Mouse (Mus musculus) lung, embryonic 14.5 days (tissue): ENCODE results near the gene Tor2a. TPM values are rescaled to one million over a fixed set of nuclear protein-coding genes. Genes with fewer than 3 reads are reported as not detected.
A peak's percentile ranks its signal among the peaks of the same experiment; 100 is the strongest.

Source experiments
- ATAC-seq: fragments of 200-750 bp; cut with Nextera tagmentation; 2 replicates; pipeline ENCODE4 v1.8.0; 2017; ENCODE audit warnings: mild to moderate bottlenecking, moderate TSS enrichment, moderate library complexity; ENCODE audit not compliant: insufficient read depth
- DNase-seq: peaks from one replicate; pipeline ENCODE4 v3.0.0-alpha.2; 2015
- H3K27ac ChIP-seq: fragments of 300-500 bp; sonication (generic); 2 replicates; pipeline ENCODE4 v1.5.1; 2014; ENCODE audit warnings: low read depth, mild to moderate bottlenecking, moderate library complexity
- H3K27me3 ChIP-seq: fragments of 300-500 bp; sonication (generic); 2 replicates; pipeline ENCODE4 v1.6.1; 2014; ENCODE audit warnings: low read length, control low read depth; ENCODE audit not compliant: insufficient read depth
- H3K36me3 ChIP-seq: fragments of 300-500 bp; sonication (generic); 2 replicates; pipeline ENCODE4 v1.6.1; 2014; ENCODE audit warnings: control low read depth; ENCODE audit not compliant: insufficient read depth
- H3K4me1 ChIP-seq: fragments of 300-500 bp; sonication (generic); 2 replicates; pipeline ENCODE4 v1.6.1; 2014; ENCODE audit warnings: antibody characterized with exemption, control low read depth; ENCODE audit not compliant: insufficient read depth
- H3K4me2 ChIP-seq: fragments of 300-500 bp; sonication (generic); 2 replicates; pipeline ENCODE4 v1.6.1; 2014; ENCODE audit warnings: mild to moderate bottlenecking
- H3K4me3 ChIP-seq: fragments of 300-500 bp; sonication (generic); 2 replicates; pipeline ENCODE4 v1.5.1; 2014; ENCODE audit warnings: low read depth, low read length
- H3K9ac ChIP-seq: fragments of 300-500 bp; sonication (generic); 2 replicates; pipeline ENCODE4 v1.6.1; 2014
- H3K9me3 ChIP-seq: fragments of 300-500 bp; sonication (generic); 2 replicates; pipeline ENCODE4 v1.6.1; 2016; ENCODE audit warnings: low read depth, low read length, control low read depth
- CTCF ChIP-seq: IDR thresholded peaks from 2 replicates; pipeline ENCODE4 v1.5.1; 2016; ENCODE audit warnings: antibody characterized with exemption, low read depth
- WGBS: fragments of 180-500 bp; shearing (Covaris S2); extraction: QIAGEN DNeasy Blood & Tissue Kit; methylation state at CpG from one replicate; pipeline ENCODE4 v1.1.7; 2014; 5-methylcytosine and 5-hydroxymethylcytosine counted together
- polyA plus RNA-seq: library from polyadenylated mRNA; unstranded; fragments of >200 nt; fragmentation: Nextera tagmentation; extraction: Ambion mirVana; gene quantifications from 2 replicates; pipeline ENCODE4 v1.2.1, GENCODE M21; 2014

The Tor2a gene
- polyA plus RNA-seq, 1 experiment from 2014 or later: 71.0 TPM

GRCm38 (mm10) chr2:32761361-32761760 lies 4.3 kb downstream of the Tor2a start:
- no peak for TF ChIP-seq CTCF
- Histone ChIP-seq H3K4me3 (no peak overlapping the region), H3K27me3 (no peaks in the 10 kb centered on the region), H3K4me2 (no peak overlapping the region), H3K9ac (no peak overlapping the region), H3K27ac (no peak overlapping the region), H3K9me3 (no peaks in the 10 kb centered on the region), H3K4me1 (no peaks in the 10 kb centered on the region), H3K36me3 (peaks cover 30% of the 10 kb centered on the region)
- no peak for DNase-seq
- 84% methylated on average over 14 of the region's 14 CpGs for WGBS
- no peak for ATAC-seq

GRCm38 (mm10) chr2:32761859-32762258 lies 4.8 kb downstream of the Tor2a start:
- Histone ChIP-seq H3K4me2 (no peak overlapping the region), H3K9me3 (no peaks in the 10 kb centered on the region), H3K27me3 (no peaks in the 10 kb centered on the region), H3K4me3 (no peak overlapping the region), H3K9ac (no peak overlapping the region), H3K4me1 (no peaks in the 10 kb centered on the region), H3K36me3 (peaks cover 30% of the 10 kb centered on the region), H3K27ac (no peak overlapping the region)
- DNase-seq: no peak
- ATAC-seq: no peak
- 82% methylated on average over 4 of the region's 4 CpGs for WGBS
- no peak for TF ChIP-seq CTCF

DNA sequence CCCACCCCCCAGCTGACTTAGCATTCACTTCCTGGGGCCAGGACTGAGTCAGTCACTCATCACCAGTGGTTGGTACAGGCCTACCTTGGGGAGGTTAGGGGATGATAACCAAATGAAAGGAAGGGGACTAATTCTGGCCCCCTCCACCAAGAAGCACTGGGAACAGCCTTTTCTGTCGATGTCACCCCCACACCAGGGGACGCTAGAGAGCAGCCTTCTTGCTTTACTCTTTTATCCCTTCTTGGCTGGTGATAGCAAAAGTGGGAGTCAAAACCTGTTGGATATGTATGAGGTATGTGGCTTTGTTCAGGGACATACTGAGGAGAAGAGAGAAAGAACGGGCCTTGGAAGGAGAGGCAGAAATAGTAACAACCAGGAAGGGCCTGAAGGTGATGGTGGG lies 6.3 kb downstream of the Tor2a start:
- ATAC-seq (no peak), DNase-seq (no peak)
- peak; percentile 55 for TF ChIP-seq CTCF
- H3K9me3 ChIP-seq: no peaks in the 10 kb centered on the region
- H3K4me1 ChIP-seq: no peaks in the 10 kb centered on the region
- no peak overlapping the region for H3K4me2 ChIP-seq
- H3K27ac ChIP-seq: no peak overlapping the region
- no peak overlapping the region for H3K9ac ChIP-seq
- peaks cover 30% of the 10 kb centered on the region for H3K36me3 ChIP-seq
- H3K27me3 ChIP-seq: no peaks in the 10 kb centered on the region
- WGBS: 74% methylated on average over 3 of the region's 3 CpGs
- no peak overlapping the region for H3K4me3 ChIP-seq

DNA sequence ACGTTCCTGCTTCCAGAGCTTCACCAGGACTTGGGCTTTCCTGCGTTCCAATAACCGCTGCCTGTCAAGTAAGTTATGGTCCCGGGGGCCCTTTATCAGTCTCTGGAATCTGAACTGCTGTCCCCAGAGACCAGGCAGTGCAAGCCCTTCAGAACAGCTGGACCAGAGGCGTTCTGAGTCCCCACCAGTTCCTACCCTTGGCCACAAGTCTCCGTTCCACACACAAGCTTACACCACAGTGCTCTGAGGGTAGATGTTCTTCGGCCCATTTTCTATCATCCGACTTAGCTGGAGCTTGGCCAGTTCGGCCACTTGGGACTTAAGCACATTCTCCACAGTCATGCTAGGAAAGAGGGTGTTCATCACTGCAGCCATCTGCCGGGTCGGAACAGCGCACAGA lies 10.2 kb downstream of the Tor2a start:
- DNase-seq (no peak), ATAC-seq (no peak)
- Histone ChIP-seq H3K4me1 (no peaks in the 10 kb centered on the region), H3K4me3 (no peak overlapping the region), H3K9me3 (no peaks in the 10 kb centered on the region), H3K36me3 (peaks cover 10% of the 10 kb centered on the region; the same call in 1 of the 2 replicates), H3K4me2 (no peak overlapping the region), H3K9ac (no peak overlapping the region), H3K27me3 (no peaks in the 10 kb centered on the region), H3K27ac (no peak overlapping the region)
- WGBS: 68% methylated on average over 12 of the region's 12 CpGs
- no peak for TF ChIP-seq CTCF

DNA sequence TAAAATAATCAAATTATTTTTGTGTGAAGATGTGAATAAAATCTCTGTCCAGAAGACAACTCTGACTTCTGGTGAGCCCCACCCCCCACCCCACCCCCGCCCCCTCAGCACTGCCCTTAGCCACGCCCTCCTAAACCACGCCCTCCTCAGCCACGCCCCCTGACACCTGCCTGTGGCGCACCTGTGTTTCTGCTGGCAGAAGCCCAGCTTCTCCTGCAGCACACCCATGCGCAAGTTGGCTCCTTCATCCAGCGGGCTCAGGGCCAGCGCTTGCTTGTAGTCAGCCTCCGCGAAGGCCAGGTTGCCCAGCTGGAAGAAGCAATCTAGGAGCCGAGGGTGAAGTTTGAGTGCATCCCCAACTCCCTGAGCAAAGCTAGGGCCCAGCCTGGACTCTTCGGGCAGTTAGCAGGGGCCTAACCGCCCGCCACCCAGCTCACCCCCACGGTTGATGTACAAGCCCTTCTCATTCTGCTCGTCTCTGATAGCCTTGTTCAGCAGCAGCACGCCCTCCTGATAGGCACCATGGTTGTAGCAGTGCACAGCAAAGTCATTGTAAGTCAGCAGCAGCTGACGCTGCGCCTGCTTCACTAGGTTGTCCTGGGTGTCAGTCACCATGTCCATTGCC lies 11.7 kb downstream of the Tor2a start:
- H3K27ac ChIP-seq: no peak overlapping the region
- H3K9ac ChIP-seq: no peak overlapping the region
- WGBS: 46% methylated on average over 19 of the region's 19 CpGs
- no peak for ATAC-seq
- no peaks in the 10 kb centered on the region for H3K4me1 ChIP-seq
- no peak overlapping the region for H3K4me3 ChIP-seq
- peak; percentile 63 for DNase-seq
- no peaks in the 10 kb centered on the region for H3K9me3 ChIP-seq
- H3K27me3 ChIP-seq: no peaks in the 10 kb centered on the region
- TF ChIP-seq CTCF: no peak
- no peak overlapping the region for H3K4me2 ChIP-seq
- H3K36me3 ChIP-seq: no peaks in the 10 kb centered on the region

- DNase-seq (no peak), ATAC-seq (no peak)
- WGBS: 76% methylated on average over 5 of the region's 5 CpGs
- Histone ChIP-seq H3K4me2 (no peak overlapping the region), H3K4me1 (no peaks in the 10 kb centered on the region), H3K4me3 (no peak overlapping the region), H3K9ac (no peak overlapping the region), H3K36me3 (no peaks in the 10 kb centered on the region), H3K9me3 (no peaks in the 10 kb centered on the region), H3K27me3 (no peaks in the 10 kb centered on the region), H3K27ac (no peak overlapping the region)
- TF ChIP-seq CTCF: no peak
Measured at GRCm38 (mm10) chr2:32769327-32770085, 12.5 kb downstream of the Tor2a start.

GRCm38 (mm10) chr2:32771886-32772285 lies 14.9 kb downstream of the Tor2a start:
- H3K4me2 ChIP-seq: no peak overlapping the region
- no peak overlapping the region for H3K9ac ChIP-seq
- DNase-seq (no peak), ATAC-seq (no peak)
- peaks cover 7% of the 10 kb centered on the region; the same call in 1 of the 2 replicates for H3K4me1 ChIP-seq
- no peak overlapping the region for H3K27ac ChIP-seq
- WGBS: 24% methylated on average over 12 of the region's 12 CpGs
- H3K9me3 ChIP-seq: no peaks in the 10 kb centered on the region
- no peak for TF ChIP-seq CTCF
- no peak overlapping the region for H3K4me3 ChIP-seq
- H3K27me3 ChIP-seq: no peaks in the 10 kb centered on the region
- H3K36me3 ChIP-seq: no peaks in the 10 kb centered on the region
